In the genomic region with DNA sequence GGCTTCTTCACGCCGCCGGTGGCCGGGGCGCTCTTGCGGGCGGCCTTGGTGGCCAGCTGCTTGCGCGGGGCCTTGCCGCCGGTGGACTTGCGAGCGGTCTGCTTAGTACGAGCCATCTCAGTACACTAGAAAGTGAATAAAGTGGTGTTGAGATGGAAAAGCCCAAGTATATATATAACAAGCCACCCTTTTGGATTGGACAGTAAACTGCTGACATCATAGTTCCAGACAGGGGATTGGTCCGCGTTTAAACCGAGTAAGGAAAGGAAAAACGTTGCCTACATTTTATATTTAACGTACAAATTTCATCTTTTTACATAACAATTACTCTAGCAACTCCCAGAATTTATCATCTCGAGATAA, we compare ENCODE assay signal across 8 mouse cellular contexts. TPM values are rescaled to one million over a fixed set of nuclear protein-coding genes. Genes with fewer than 3 reads are reported as not detected.
A peak's percentile ranks its signal among the peaks of the same experiment; 100 is the strongest.
DNase-seq lines count a peak whose midpoint lies in the region; ATAC-seq lines count a peak whose summit lies in the region.

A gene (minus strand): TSS at position 116 of the 363 bp plus-strand sequence.

- H3K4me1 ChIP-seq in neural tube, embryonic 11.5 days (ENCODE audit: control insufficient read depth, insufficient read depth, low read length) = peaks cover 13% of the 10 kb centered on the region; the same call in 1 of the 2 replicates
- peaks cover 39% of the 10 kb centered on the region for H3K4me1 ChIP-seq in hindbrain, embryonic 13.5 days (replicated peaks)

- peak within 1 kb of the TSS; percentile 87 for H3K27ac ChIP-seq in neural tube, embryonic 11.5 days (ENCODE audit: low read depth, low read length)
- peak within 1 kb of the TSS; percentile 86 for H3K27ac ChIP-seq in hindbrain, embryonic 13.5 days

- peak within 1 kb of the TSS; percentile 66 for H3K4me2 ChIP-seq in neural tube, embryonic 11.5 days (ENCODE audit: low read depth)
- H3K4me2 ChIP-seq in hindbrain, embryonic 13.5 days = peak within 1 kb of the TSS; percentile 75

- peak within 1 kb of the TSS; percentile 38 for H3K4me3 ChIP-seq in neural tube, embryonic 11.5 days (ENCODE audit: low read depth, low read length)
- H3K4me3 ChIP-seq in hindbrain, embryonic 13.5 days = peak within 1 kb of the TSS; percentile 42

- H3K36me3 ChIP-seq in neural tube, embryonic 11.5 days (ENCODE audit: control insufficient read depth, insufficient read depth, low read length) = no peaks in the 10 kb centered on the region
- no peaks in the 10 kb centered on the region for H3K36me3 ChIP-seq in hindbrain, embryonic 13.5 days

- peak; percentile 68 for DNase-seq in neural tube, embryonic 11.5 days (ENCODE audit: low spot score)
- no peak for DNase-seq in neural tube, embryonic 10.5 days (ENCODE audit: extremely low spot score, low spot score)
- DNase-seq in cerebellum, postnatal 10 days = peak; percentile 67 to 79
- DNase-seq in frontal cortex, postnatal 14 days (ENCODE audit: low spot score in 2 of 2) = peak; percentile 19 to 29
- peak in 1 of 2 experiments; percentile 53 for DNase-seq in layer of hippocampus, postnatal 36 days
- DNase-seq in lung, postnatal 25 days (ENCODE audit: low spot score) = peak; percentile 85
- DNase-seq in right cerebral cortex, adult 2 months (ENCODE audit: low spot score in 2 of 2) = peak; percentile 58 to 69

- peak; percentile 60 for ATAC-seq in neural tube, embryonic 11.5 days (ENCODE audit: insufficient read depth, low FRiP score, low TSS enrichment)
- peak; percentile 75 for ATAC-seq in hindbrain, embryonic 13.5 days (ENCODE audit: low FRiP score)

- WGBS in neural tube, embryonic 11.5 days = 0% methylated on average over 13 of the region's 20 CpGs
- under 1% methylated on average over 15 of the region's 20 CpGs for WGBS in hindbrain, embryonic 13.5 days

- peak within 1 kb of the TSS; percentile 60 for H3K9ac ChIP-seq in neural tube, embryonic 11.5 days (ENCODE audit: low read length)
- peak within 1 kb of the TSS; percentile 75 for H3K9ac ChIP-seq in hindbrain, embryonic 13.5 days

- H3K27me3 ChIP-seq in neural tube, embryonic 11.5 days (ENCODE audit: control insufficient read depth, insufficient read depth, low read length) = no peaks in the 10 kb centered on the region
- H3K27me3 ChIP-seq in hindbrain, embryonic 13.5 days = 0 out of 2 replicates have a peak, but pooled peaks cover 3% of the 10 kb centered on the region

- H3K9me3 ChIP-seq in neural tube, embryonic 11.5 days (ENCODE audit: control insufficient read depth, low read length) = no peaks in the 10 kb centered on the region
- no peaks in the 10 kb centered on the region for H3K9me3 ChIP-seq in hindbrain, embryonic 13.5 days

RNA-seq across cellular contexts. Expression of the gene that starts here (rescaled TPM):
- polyA plus RNA-seq in neural tube, embryonic 11.5 days (2014; fragmentation: Nextera tagmentation; extraction: Ambion mirVana) = 228 and 229 TPM in 2 replicates
- polyA plus RNA-seq in hindbrain, embryonic 13.5 days (2015; fragmentation: Nextera tagmentation; extraction: Ambion mirVana) = 44.3 and 48.5 TPM in 2 replicates
- total RNA-seq in layer of hippocampus, postnatal 36 days (2021) = 10 to 100 TPM; 56.6 to 72.6 TPM
